ENCODE assay signal across 8 mouse cellular contexts in genomic region chr9:84466741-84467140, GRCm38 (mm10).
DNase-seq lines count a peak whose midpoint lies in the region; ATAC-seq and TF ChIP-seq lines count a peak whose summit lies in the region.

No protein-coding gene starts in this region.

- H3K36me3 ChIP-seq in lung, embryonic 14.5 days (ENCODE audit: insufficient read depth): no peaks in the 10 kb centered on the region

- peak; percentile 22 to 85 for DNase-seq in adrenal gland, adult (ENCODE audit: inconsistent age in 2 of 2, low spot score in 1 of 2)
- DNase-seq in adrenal gland, postnatal 4 days (ENCODE audit: low spot score in 2 of 2): no peak
- peak; percentile 6 to 7 for DNase-seq in left cerebral cortex, postnatal 14 days (ENCODE audit: low spot score in 2 of 2)
- no peak for DNase-seq in left cerebral cortex, postnatal 10 days (ENCODE audit: extremely low spot score in 1 of 2, low spot score in 2 of 2)
- peak; percentile 63 for DNase-seq in adrenal gland, postnatal 14 days
- peak; percentile 46 for DNase-seq in heart, postnatal 4 days
- DNase-seq in lung, embryonic 14.5 days: peak; percentile 79
- DNase-seq in spleen, postnatal 10 days (ENCODE audit: low spot score in 2 of 2): no peak

- H3K27me3 ChIP-seq in lung, embryonic 14.5 days (ENCODE audit: insufficient read depth, low read length): no peaks in the 10 kb centered on the region

- H3K4me2 ChIP-seq in lung, embryonic 14.5 days: no peak overlapping the region

- H3K27ac ChIP-seq in lung, embryonic 14.5 days (ENCODE audit: low read depth): no peak overlapping the region

- WGBS in lung, embryonic 14.5 days: 7% methylated on average over 3 of the region's 3 CpGs

- ATAC-seq in lung, embryonic 14.5 days (ENCODE audit: insufficient read depth): peak; percentile 52; the same call in 1 of the 2 replicates

- intact Hi-C loops in left cerebral cortex, postnatal 14 days (cut with DNase I): loop anchor here (5.0 kb wide), 1 partner anchor 861 kb away; the partner anchor contains the start of gene Tent5a
- intact Hi-C loops in left cerebral cortex, postnatal 10 days (cut with DNase I): no loop called here

- no peak overlapping the region for H3K9ac ChIP-seq in lung, embryonic 14.5 days

- H3K4me3 ChIP-seq in lung, embryonic 14.5 days (ENCODE audit: low read depth, low read length): no peak overlapping the region

- no peaks in the 10 kb centered on the region for H3K4me1 ChIP-seq in lung, embryonic 14.5 days (ENCODE audit: insufficient read depth)

- TF ChIP-seq CTCF in lung, embryonic 14.5 days (IDR thresholded peaks at IDR 0.05; ENCODE audit: low read depth): peak; percentile 69

- H3K9me3 ChIP-seq in lung, embryonic 14.5 days (ENCODE audit: low read depth, low read length): no peaks in the 10 kb centered on the region

Comparison
In these comparisons a context has a peak if more than half of its experiments do, and no peak if none do; other contexts are left out.
1. DNase-seq: peak in adrenal gland, adult (2 of 2), left cerebral cortex, postnatal 14 days (2 of 2), adrenal gland, postnatal 14 days (single experiment), heart, postnatal 4 days (single experiment) and lung, embryonic 14.5 days (single experiment); none in adrenal gland, postnatal 4 days (0 of 2), left cerebral cortex, postnatal 10 days (0 of 2) and spleen, postnatal 10 days (0 of 2).